Mouse (Mus musculus): ENCODE measurements around the gene Mios.

The Mios gene

DNA sequence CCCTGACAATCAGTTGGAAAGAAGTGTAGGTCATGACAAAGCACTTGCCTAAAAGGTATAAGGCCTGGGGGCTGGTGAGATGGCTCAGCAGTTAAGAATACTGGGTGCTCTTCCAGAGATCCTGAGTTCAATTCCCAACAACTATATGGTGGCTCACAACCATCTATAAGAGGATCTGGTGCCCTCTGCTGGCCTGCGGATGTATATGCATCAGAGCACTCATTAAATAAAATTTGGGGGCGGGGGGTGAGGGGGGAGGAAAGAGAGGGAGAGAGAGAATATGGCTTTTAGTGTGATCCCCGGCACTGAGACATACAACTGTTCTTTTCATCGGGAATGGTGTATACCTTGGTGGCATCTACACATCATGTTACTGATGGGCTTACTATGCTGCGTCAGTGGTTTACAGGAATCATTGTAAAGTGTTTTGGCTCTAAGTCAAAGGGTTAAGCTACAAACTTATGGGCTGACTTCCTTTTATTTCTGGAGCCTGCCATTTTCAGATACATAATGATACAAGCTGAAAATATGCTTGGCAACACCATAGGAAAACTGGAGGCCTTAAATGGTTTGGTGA is 69.5 kb downstream of the Mios start:
- no peak for DNase-seq (ENCODE audit: low spot score)

DNA sequence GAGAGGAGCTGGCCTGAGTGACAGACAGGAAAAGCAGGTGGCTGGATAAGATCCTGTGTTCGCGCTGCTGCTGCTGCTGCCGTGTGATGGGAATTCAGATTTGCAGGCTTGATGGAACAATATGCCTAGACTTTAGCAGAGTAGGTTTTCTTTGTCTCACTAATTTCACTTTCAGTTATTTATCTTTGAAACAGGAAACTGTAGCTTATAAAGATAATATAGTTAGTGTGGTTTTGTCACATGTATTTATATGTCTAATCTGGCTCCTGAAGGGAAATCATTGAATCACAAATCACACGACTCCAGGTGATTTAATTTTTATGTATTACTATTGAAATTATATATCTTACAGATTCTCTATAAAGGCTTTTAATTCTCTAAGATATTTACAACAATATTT is 74.2 kb downstream of the Mios start:
- no peak for DNase-seq (ENCODE audit: low spot score)

DNA sequence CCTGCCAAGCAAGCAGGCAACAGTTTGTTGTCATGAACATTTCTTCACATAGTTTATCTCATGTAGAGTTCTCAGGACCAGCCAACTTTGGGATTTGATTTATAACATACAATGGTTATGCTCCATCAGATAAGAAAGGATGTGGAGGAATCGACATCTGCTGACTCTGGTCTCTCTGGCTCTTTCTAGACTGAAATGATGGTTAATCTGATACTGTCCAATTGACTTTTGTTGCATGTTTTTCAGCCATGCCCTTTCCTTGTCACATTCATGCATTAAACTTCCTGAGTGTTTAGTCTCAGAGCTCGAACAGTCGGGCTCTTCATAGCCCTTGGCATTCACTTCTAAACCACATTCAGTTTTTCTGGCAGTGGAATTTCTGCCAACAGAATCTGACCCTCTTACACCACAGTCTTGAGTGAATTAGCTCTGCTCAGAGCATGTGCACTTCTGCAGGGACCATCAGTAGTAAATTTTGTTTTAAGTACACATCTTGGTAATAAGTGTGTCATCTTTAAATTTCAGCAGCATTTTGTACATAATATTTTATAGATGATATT is 76.5 kb downstream of the Mios start:
- no peak for DNase-seq (ENCODE audit: low spot score)
